Mouse (Mus musculus): ENCODE measurements around the gene Adamtsl1.

The Adamtsl1 gene

DNA sequence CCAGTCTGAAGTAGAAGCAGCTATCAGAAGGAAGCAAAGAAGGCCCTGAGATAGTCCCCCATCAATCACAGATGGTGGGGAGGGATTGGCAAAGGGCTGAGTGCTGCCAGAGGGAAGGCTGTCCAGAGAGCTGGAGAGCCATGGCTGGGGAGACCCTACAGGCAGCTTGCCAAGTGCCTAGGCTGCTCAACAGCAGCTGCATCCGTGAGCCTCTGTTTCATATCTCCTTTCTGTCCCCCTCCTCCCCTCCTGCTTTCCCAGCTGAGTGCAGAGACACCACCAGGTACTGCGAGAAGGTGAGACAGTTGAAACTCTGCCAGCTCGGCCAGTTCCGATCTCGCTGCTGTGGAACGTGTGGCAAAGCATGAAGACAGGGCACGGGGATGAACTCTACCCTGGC, 911.6 kb downstream of the Adamtsl1 start:
- DNase-seq = no peak

DNA sequence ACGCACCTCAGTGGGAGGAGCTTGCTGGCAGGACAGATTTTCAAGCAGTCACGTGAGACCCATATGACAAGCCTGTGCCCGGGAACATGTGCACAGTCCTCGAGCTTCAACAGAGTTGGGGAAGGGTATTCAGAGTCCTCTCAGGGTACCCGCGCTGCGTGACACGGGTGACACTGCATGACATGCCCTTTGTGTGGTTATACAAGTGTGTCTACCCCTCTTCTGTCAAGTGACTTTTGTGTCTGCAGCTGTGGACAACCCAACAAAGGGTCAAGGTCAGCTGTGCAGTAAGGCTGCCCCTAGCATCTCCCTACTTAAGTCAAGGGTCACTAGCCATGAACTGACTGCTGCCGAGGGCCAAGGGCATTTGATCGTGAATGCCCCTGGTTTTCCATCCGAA, 912.6 kb downstream of the Adamtsl1 start:
- DNase-seq = no peak

DNA sequence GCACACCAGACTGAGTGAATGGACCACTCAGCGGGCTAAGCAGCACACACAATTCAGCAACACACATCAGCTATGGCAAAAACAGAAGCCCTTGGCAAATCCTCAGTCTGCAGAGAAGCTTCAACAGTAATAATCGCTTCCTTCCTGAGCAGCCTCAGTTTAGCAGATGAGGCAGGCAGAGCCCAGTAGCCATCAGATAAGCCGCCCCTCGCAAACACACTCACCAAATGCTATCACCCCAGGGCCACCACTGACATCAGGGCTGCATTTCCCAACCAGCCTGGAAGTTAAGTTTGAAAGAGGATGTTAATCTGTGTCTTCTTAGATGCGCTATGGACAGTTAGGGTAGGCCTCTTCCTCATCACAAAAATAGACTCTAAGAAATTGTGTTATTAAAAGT, 913.3 kb downstream of the Adamtsl1 start:
- no peak for DNase-seq

DNA sequence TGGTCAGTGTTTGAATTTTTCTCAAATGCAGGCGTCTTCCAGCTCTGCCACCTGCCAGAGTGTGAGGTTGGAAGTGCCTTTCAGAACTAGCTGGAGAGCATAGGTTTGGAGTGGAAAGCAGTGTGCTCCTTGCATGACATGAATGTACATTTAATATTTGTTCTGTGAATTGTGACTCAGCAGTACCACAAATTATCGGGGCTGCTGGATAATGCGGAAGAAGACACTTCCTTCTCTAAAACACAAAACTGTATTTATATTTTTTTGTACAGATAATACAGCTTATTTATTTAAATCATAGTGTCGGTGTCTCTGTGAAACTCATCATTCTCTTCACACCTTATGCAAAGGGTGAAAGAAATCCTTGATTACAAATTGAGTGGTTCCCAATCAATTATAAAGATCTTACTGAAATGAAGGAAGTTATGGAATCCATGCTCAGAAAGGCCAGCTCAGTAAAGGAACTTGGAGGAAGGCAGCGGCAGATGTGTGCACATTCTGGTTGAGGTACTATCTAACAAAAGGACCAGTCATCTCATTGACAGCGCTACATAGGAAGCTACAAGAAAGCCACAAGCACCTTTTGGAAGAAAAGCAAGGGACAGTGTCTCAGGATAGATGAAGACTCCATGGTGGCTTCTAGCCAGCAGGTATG, 914.2 kb downstream of the Adamtsl1 start:
- DNase-seq = no peak

DNA sequence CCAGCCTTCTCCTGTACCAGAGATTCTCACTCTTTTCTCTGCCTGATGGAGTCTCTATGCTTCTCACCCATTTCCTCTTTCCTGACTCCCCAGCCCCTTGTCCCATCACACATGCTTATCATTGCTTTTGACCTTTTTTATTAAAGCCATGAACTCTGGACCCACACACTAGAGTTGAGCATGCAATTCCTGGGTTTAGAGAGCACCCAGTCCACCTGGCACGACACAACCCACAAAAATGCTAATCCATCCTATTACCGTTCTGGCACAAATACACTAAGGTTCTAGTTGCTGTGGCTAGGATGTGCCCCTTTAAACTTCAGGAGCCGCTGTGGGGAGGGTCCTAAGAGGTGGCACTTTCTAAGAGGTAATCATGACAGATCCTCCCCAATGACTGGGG, 921.7 kb downstream of the Adamtsl1 start:
- DNase-seq = no peak

DNA sequence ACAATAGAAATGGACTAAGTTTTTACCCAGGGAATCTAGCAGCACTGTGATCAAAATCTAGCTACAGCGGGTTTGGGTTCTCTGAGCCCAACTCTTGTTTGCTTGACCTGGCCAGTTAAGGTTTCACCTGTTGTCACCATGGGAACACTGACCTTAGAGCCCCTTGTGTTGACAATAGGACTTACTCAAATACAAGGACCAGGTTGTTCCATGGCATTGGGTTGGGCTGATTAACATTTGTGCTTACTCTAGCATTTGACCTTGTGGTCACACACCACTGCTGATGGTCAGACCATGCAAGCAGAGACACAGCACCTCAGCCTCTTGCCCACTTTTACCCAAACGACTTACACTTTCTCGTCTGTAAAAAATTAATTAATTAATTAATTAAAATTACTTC, 922.4 kb downstream of the Adamtsl1 start:
- no peak for DNase-seq

DNA sequence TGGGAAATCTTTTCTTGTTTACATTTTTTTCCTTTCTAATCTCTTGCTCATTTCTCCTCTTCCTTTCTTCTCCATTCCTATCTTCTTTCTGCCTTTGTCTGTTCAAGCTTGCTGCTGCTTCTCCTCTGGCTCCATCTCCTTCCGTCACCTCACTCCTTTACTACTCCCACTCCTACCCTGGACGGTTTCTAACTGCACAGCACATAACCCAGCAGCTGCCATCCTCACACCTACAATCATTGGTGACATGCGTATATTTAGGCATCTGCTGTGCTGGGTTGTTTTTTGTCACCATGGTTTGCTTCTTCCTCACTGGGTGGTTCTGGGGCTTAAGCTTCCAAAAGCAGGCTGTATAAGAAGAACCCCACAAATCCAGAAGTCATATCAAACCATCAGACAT, 936.5 kb downstream of the Adamtsl1 start:
- DNase-seq = no peak

DNA sequence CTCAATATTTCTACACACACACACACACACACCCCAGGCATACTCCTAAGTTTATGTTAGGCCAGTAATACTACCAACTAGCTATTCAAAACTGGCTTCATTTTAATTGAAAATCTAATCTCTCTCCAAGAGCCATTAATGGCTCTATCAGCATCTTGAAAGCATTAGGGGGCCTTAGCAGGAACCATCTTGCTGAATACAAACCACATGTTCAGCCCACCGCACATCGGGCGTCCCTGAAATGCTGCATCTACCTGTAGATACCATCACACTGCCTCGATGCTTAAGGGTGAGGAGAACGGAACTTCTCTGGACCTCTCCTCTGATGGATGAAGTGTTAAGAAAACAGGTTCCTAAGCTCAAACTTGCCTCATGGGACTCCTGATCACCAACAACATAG, 950.8 kb downstream of the Adamtsl1 start:
- no peak for DNase-seq
